Mouse (Mus musculus) granulocyte monocyte progenitor cell, adult 5-6 weeks (primary cell): ENCODE results near the gene Arpc5l. TPM values are rescaled to one million over a fixed set of nuclear protein-coding genes. Genes with fewer than 3 reads are reported as not detected.
A peak's percentile ranks its signal among the peaks of the same experiment; 100 is the strongest.
"Not testable (repeated sequence)": the region's sequence is repeated elsewhere in the genome, so short reads cannot be mapped to it uniquely, and the experiment has no call there.

Experiments
- ATAC-seq: replicated peaks from 2 replicates; pipeline ENCODE4 v1.8.0; 2016; ENCODE audit warnings: mild to moderate bottlenecking, moderate TSS enrichment, inconsistent platforms; ENCODE audit not compliant: poor library complexity, severe bottlenecking
- total RNA-seq, 2 experiments: library from RNA; stranded (forward) in 1 of 2; stranded (reverse) in 1 of 2; fragments of 200-712, 200-1000 nt in 1 of 2; fragments of >200 nt in 1 of 2; fragmentation: Nextera tagmentation in 1 of 2; gene quantifications; 2 replicates each; pipeline ENCODE4 v1.2.3; 2014 to 2017

The Arpc5l gene
- total RNA-seq, 2 experiments from 2014 or later = 59.5 to 71.2 TPM

DNA sequence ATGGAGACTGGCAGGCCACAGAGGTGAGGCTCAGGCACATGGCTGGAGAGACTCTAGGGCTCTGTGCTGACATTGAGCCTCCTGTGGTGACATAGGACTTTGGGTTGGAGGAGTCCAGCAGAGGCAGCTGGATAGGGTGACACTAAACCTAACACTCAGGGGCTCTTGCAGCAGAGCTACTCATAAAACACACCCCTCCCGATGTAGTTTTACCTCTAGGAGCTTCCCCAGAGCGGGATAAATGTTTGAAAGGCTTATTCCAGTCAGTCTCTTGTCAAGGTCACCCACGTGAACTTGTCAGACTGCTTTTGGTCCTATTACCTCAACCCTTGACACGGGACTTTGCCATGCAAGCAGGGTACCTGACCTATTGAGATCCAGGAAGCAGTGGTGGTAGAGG, 5.8 kb upstream of the Arpc5l start:
- no peak for ATAC-seq

DNA sequence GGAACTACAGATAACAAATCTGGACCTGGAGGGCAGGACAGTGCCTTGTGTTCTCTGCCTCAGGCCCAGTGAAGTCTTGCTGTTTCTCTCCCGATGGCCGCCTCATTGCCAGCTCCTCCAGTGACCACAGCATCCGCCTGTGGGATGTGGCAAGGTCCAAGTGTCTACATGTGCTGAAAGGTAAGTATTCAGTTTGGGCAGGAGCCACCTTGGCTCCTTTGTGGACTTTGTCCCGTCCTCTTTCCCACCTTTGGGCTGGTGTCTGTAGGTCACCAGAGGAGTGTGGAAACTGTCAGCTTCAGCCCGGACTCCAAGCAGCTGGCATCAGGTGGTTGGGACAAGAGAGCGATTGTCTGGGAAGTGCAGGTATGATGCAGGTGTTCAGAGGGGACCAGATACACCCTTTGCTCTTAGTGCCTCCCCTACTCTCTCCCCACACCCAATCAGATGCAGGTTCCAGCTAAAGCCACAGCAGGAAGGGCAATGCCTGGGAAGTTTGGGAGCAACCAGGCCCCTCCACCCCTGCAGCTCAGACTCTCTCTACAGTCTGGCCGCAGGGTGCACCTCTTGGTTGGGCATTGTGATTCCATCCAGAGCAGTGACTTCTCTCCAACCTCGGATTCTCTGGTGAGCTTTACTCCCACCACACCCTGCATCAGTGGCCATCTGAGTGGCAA, 5.1 kb upstream of the Arpc5l start:
- ATAC-seq = no peak

DNA sequence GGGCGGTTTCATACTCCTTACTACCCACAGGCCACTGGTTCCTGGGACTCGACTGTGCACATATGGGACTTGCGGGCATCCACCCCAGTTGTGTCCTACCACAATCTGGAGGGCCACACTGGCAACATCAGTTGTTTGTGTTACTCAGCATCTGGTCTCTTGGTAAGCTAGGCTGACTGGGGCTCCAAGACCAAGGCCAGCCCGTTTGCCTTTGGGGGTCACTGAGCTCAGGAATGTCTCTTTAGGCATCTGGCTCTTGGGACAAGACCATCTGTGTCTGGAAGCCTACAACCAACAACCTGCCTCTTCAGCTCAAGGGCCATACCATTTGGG, 4.6 kb upstream of the Arpc5l start:
- no peak for ATAC-seq

DNA sequence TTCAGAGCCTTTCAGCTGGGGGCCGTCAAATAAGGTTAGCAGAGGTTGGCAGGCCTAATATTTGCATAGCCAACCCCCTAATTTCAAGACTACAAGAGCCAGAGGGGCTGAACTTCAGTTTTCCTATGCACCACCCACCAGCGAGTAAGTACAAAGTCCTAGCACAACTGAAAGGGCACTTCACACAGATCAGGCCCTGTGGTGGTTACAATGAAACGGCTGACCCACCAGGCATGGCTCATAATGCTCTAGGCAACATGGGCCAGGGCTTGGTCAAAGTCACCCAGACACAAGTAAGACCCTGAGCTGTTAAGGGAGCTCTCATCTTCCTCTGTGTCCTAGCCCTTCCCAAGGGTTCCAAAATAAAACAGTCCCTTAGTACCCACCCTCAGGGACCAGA, 3.3 kb upstream of the Arpc5l start:
- ATAC-seq = no peak

DNA sequence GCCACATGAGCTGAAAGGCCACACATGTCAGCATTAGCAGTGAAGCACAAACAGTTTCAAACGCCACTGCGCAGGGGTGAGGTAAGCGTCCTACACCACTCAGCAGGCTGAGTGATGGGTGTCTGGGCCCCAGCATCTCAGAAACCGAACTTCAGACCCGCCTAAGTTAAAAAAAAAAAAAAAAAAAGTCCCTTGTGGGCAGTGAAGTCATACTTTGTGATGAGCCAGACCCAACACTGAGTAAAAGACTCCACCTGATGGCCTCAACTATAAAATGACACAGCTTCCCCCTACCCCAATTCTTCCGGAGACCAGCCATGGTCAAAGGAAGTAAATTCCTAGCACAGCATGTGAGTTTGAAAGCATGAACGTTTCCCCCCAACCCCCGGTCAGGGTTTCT, 2.0 kb upstream of the Arpc5l start:
- no peak for ATAC-seq

DNA sequence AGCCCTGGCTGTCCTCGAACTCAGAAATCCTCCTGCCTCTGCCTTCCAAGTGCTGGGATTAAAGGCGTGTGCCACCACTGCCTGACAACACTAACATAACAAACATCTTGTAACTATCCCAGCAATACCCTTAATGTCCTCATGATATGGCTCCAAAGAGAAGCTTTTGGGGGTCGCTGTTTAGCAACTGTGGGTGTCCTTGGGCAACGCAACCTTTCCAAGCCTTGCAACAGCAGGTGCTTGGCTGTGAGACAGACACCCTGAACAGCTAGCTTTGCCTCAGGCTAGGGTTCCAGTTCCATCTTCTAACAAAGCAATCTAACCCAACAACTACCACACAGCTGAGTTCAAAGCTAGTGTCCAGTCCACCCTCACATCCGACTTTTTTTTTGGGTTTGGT, 1.6 kb upstream of the Arpc5l start:
- ATAC-seq = no peak

DNA sequence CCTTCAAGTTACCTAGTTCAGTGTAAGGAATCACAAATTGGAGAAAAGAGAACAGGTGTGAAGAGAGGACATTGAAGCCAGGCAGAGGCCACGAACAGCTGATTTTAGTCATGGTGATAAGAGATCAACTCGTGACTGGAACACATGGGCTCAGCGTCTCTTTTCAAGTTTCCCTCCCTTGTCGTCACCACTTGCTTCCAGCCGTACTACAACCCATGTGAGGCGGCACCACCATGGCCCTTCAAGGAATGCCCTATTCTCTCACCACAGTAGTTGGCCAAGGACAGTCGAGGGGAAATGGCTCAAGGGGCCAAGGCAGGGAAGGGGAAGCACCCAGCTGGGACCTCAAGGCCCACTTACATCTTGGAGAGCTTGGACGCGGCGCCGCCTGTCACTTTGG, 776 bp upstream of the Arpc5l start:
- ATAC-seq = peak; percentile 13

DNA sequence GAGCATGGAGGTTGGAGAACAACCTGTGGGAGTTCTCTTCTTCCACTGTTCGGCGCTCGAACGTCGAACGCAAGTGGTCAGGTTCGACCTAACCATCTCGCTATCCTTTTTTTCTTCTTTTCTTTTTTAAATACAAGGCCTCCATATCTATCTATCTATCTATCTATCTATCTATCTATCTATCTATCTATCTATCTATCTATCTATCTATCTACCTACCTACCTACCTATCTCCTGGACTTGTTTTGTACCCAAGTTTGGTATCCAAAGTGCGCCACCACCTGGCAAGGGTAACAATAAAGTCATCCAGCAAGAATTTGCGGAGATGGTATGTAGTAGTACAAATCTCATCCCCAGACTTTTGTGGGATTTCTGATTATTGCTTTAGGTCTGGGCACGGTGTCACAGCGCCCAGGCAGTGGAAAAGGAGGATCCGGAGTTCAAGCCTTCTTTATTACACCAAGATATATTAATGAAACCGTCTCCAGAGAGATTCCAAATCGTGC, 479 bp downstream of the Arpc5l start, which contains the start of gene Rpl35:
Rpl35 (minus strand) TSS at position 51 of the 506 bp plus-strand sequence.
- no peak for ATAC-seq

DNA sequence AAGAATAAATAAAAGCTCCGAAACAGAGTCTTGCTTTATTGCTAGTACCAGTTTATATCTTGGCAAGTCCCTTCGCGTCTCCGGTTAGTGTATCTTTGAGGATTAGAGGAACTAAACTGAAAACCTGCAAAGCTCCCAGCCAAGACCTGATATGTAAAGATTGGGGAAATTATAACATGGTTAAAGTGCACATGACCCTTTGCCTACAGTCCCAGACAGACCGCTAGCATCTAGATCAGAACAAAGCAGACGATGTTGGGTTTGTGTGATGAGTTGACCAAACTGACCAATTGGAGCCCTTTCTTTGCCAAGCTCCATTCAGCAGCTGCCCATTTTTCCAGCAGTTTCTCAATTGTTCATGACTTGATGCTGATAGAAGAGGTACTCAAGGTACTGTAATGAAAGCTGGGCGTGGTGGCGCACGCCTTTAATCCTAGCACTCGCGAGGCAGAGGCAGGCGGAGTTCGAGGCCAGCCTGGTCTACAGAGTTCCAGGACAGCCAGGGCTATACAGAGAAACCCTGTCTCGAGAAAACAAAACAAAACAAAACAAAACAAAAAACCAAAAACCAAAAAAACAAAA, 1.1 kb downstream of the Arpc5l start:
- ATAC-seq = no peak

DNA sequence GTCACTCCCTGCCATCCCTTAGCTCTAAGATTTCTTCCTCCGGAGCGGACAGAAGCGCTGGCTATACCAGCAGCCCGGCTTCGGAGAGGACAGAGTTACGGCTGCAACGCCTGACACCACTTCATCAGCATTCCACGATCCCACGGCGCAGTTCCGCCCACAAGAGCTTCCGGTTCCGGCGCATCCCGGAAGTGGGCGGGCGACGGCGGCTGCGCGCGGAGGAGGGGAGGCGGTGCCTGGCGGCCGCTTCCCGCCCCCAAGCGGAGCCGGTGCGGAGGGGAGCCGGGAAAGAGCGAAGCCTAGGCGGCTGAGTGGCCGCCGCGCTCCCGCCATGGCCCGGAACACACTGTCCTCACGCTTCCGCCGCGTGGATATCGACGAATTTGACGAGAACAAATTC, 2.7 kb downstream of the Arpc5l start:
- ATAC-seq = peak; percentile 58

DNA sequence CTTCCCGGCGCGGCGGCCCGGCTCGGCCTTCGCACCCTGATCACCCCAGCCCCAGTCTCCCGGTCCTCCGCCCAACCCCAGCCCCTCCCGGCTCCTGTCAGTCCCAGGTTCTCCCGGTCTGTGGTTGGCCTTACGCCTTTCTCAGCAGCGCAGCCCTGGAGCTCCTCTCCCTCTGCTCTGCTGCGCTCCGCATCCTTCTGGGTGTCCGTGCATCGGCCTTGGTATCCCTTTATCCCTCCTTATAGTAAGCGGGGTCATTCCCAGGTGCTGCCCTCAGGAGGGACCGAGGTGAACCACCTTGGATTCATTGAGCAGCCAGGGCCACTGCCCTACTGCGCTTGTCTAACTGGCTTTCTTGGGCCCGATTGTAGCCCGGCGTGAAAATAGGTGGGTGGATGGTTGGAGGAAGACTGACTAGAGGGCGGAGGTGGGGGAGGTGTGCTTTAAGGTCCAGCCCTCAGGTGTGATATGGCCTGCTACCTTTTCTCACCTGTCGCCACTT, 3.3 kb downstream of the Arpc5l start:
- no peak for ATAC-seq

DNA sequence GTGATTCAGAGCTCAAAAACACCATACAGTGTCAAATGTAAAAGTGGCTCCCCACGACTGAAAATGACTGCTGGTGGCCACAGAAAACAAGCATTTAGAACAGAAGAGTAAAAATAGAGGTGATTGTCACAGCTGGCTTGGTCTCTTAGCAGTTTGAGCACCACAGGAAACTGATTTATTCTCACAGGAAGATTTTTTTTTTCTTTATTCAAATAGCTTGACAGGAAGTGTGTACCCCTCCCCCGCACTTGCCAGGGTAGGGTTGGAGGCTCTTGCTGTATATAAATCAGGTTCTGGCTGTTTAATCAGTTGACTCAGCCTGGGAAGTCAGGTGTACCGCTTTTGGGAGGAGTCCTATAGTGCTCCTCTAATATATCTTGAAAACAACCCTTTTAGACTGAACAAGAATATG, 3.8 kb downstream of the Arpc5l start:
- ATAC-seq = no peak

DNA sequence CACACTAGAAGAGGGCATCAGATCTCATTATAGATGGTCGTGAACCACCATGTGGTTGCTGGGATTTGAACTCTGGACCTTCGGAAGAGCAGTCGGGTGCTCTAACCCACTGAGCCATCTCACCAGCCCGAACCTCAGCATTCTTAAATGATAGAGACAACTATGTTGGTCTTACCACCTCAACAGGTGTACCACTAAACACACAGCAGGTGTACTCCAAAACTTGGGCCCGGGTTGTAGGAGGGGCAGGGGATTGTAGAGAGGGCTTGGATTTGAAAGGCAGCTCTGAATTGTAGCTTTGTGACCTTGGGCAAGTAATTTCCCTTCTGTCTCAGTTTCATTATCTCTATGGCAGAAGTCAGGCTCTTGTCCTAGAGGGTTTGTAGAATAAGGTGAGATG, 5.0 kb downstream of the Arpc5l start:
- ATAC-seq = not testable (repeated sequence)

DNA sequence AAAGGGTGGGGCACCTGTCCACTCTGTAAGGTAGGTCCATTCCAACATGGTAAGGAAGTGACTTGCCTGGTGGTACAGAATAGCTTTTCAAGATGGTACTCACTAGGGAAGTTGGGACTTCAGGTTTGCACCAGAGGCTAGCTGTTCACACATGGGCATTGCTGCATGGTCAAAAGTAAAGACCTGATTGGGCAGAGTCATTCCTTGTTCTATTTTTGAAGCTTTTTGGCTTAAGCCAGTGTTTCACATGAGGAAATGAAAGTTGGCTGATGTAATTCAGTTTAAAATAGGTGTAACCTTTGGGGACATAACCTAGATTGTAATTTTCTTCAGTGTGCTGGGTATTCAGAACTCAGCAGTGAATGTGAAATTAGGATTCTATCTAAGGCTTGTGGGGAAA, 6.1 kb downstream of the Arpc5l start:
- peak; percentile 52 for ATAC-seq

DNA sequence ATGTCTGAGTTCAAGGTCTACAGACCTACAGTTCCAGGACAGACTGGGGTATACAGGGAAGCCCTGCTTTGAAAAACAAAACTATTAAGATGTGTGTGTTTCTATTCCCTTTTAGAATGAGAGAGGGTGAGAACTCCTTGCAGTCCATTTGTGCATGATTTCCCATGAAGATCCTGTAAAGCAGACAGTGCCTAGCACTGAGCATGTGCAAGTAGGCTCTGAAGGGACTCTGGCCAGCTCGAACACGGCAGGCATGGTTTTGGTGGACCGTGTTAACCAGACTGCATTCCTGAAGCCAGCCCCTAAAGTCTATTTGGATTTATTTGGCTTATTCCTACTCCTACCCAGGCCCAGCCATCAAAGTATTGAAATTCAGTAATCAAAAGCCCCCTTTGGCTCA, 6.8 kb downstream of the Arpc5l start:
- no peak for ATAC-seq

DNA sequence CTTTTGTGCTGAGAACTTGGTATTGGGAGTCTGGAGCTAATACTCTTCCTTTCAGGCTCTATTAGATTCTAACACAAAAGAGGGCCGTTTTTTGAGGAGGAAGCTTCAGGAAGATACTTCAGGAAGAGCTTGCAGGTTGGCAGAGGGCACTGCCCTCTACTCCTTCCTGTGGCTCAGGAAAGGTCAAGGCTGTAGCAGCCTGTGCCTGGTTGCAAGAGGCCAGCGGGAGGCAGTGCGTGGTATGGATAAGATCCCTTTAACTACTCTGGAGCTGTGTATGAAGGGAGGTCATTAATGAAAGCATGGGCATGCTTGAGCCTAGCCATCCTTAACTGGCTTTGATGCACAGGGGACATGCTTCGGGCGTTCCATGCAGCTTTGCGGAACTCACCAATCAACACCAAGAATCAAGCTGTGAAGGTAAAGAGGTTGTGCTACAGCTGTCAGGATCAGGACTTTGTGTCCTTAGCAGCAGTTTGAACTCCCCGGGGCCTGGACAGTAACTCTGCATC, 7.7 kb downstream of the Arpc5l start:
- no peak for ATAC-seq

DNA sequence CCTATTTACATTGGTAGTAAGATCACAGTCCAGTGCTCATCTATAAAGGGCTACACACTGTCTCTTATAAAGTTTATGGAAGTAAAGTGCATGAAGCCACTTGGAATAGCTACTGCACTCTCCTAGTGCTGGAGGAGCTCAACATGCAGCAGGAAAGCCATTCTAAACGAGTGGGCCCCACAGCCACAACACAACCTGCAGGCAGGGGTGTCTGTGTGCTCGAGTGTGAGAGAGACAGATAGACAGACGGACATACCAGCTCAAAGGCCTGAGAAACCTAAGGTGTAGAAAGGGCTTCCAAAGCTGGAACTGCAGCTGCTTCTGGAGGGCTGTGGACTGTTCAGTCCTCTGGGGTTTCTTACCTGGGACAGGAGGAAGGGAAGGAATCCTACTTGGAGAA, 11.4 kb downstream of the Arpc5l start:
- 0 out of 2 replicates have a peak, but pooled peaks have one; percentile 14 for ATAC-seq

DNA sequence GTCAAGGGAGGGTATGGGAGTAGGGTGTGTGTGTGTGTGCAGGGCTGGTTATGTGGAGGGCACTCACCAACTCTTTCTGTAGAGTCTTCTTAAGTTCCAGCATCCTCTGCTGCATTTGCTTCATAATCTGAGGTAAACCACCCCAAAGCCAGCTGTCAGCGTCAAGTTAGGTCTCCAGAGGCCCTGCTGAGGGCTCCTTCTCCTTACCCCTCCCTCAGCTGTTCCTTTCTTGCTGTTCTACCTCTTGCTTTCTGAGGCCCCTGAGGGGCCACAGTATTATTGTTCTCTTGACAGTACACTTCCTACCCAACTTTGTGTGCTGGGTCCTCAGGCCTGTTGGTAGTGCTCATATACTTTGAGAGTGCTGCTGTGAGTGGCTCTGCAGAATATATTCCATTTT, 14.9 kb downstream of the Arpc5l start:
- no peak for ATAC-seq

DNA sequence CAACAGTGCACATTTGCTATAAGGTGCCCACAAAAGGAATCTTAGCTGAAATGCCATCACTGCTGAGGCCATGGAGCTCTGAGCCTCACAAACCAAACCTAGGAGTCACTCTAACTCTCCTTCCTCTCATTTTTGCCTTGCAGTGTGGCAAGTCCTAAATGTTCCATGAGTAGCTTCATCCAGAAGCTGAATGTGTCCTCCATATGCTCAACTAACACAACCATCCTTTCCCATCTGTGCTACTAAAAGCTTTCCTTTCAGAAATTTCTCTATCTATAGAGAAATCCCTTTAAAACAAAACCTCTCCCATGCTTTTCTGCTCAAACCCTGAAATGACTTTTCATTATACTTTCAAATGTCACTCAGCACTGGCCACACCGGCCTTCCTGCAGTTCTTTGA, 26.5 kb downstream of the Arpc5l start:
- ATAC-seq = no peak

DNA sequence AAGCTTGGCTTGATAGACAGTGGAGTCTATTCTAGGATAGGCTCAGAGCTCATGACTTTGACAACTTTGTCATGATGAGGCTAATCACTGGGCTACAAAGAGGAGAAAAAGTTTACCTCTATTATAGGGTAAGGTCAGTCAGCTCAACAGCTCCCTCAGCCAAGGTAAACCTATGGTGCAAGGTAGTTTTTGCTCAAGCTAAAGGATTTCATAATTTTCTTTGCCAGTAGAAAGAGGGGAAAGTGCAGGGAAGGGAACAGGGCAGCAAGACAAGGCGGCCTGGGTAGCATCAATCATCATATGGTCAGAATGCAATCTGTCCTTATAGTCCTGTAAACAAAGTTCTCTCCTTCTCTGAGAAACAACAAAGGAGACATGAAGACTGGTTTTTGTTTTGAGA, 35.1 kb downstream of the Arpc5l start:
- no peak for ATAC-seq

DNA sequence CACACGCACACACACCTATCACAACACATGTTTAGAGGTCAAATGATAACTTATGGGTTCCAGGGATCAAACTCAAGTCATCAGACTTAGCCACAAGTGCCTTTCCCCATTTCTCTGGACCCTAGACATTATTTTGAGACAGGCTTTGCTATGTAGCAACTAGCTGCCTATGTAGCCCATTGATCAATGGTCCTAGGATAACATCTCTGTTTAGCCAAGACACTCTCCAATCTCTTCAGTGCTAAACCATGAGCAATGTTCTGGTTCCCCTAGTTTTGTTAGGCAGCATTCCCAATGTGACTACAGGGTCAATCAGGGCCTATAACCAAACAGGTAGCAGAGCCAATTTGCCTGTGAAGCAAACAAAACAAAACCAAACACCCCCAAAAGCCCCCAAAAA, 43.4 kb downstream of the Arpc5l start:
- ATAC-seq = no peak
